Mouse (Mus musculus) ZHBTc4 (cell line): ENCODE results near the gene Vps37b.

Source experiments
- DNase-seq: peaks from one replicate; pipeline ENCODE4 v3.0.0-alpha.2; 2011; ENCODE audit warnings: low read depth, low spot score

Vps37b gene

GRCm38 (mm10) chr5:124022365-124022764 is 9.7 kb downstream of the Vps37b start:
- no peak for DNase-seq

DNA sequence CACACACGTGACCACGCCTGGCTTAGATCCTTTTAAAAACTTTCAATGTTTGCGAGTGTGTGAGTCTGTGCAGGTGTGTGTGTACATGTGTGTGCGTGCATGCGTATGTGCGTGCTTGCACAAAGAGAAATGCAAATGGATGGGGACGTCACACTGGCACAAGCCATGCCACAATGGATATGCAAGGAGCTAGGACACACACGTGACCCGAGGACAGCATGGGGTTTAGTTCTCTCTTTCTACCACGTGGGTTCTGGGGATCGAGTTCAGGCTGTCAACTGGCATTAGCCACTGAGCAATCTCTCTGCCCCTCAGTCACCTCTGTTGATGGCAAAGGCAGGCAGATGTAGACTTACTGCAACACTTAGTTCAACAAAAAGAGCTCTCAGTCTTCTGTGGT is 10.4 kb downstream of the Vps37b start:
- no peak for DNase-seq

DNA sequence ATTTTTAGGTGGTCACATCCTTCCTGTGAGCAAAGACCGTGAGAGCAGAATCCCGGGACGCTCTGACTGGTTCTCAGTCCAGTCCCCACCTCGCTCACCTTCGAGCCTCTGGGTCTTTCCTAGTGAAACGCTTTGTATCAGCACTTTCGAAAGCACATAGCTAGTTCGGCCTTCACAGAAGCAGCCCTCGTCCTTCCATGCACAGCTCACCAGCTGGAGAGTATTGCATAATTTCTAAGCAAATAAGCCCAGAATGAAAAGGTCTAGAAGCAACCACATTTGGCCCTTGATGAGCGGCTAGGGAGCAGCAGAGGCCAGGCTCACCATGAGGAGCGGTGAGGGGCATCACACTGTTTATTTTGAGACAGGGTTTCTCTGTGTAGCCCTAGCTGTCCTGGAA is 10.9 kb downstream of the Vps37b start:
- DNase-seq = no peak

GRCm38 (mm10) chr5:124019348-124020216 is 12.5 kb downstream of the Vps37b start:
- no peak for DNase-seq

- no peak for DNase-seq
These were observed 13.4 kb downstream of the Vps37b start for GRCm38 (mm10) chr5:124018651-124019050.

DNA sequence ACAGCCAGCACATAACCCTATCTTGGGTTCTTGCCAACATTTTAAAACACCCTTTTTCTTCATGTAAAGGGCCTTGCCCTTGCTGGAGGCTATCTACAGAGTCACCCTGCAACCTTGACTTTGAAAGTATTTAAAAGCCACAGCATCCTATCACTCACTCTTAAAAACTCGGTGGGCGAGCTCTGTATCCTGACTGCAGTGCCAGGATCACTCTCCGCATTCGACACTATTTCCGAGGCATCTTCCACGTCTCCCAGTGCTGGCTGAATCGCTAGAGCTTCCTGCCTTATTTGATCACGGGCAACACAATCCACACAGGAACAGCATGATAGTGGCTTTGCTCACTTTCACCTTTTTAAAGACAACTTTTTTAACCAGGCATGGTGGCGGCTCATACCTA is 14.1 kb downstream of the Vps37b start:
- no peak for DNase-seq

DNA sequence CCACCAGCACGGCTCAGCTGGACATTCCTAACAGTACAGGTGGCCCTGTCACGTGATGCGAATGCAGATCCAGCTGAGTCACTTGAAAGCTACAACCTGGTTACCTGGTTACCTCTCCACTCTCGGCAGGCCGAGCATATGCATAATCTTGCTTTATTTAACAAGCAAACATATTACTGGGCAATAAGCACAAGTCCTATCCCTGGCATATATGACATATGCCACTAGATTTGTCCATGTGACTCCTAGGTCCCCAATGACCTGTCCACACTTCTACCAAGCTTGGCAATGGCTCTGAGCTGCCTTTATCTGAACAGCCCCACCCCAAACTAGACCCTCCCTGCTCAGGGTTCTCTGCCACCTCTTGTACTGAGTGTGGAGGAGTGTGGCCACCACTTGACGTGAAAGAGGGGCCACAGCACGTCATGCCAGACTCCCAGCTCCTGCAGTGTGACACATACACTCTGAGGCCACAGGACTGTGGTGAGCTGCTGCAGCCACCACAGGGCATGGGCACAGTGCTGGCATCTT is 15.7 kb downstream of the Vps37b start:
- no peak for DNase-seq

DNA sequence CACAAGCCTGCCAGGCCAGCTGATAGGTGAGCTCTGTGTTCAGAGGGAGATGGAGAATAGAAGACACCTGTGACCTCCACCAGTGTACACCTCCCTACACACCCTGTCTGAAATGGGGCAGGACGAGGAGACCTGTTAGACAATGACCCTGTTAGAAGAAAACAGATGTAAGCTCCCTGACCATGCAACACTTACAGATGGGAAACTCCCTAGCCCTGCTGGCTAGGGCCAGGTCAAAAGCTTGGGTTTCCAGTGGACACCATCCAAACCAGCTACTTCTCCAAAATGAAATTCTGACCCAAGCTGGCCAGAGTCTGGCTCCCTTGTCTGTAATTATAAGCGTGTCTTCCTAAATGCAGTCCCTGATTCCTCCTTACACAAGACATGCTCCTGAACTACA is 16.3 kb downstream of the Vps37b start:
- no peak for DNase-seq

DNA sequence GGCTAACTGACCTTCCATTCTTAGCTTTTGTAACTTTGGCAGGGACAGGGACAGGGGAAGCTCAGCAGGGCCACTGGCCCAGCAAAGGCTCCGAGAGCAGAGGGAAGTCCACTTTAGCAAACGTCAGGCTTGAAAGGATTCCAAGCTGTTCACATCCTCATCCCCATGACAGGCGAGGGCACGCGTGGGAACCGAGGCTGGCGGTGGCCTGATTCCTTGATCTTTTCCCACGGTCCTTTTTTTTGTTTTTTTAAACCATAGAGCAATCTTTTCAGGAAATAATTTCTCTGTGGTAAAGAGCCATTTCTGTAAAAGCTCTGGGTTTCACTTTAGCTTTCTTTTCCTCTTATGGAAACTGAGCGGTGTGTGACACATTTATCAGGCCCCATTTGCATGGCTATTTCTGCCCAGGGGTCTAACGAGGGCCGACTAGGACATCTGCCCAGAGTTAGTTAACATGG is 17.2 kb downstream of the Vps37b start:
- DNase-seq = no peak

DNA sequence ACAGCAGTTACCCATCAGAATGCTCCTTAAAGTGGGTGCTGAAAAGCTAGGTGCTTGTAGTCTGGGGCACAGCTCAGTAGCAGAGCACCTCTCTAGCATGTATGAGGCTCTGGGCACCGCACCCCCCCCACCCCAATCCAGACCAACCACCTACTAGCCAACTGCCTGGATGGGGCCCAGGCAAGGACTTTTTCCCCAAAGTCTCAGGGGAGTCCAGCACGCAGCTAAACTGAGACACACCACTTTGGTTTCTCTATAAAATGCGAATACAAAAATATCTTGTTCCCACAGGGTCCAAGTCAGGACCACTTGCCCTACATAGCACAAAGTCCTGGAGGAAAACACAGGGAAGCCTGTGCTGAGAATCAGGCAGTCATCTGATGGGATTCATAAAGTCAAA is 17.9 kb downstream of the Vps37b start:
- no peak for DNase-seq

DNA sequence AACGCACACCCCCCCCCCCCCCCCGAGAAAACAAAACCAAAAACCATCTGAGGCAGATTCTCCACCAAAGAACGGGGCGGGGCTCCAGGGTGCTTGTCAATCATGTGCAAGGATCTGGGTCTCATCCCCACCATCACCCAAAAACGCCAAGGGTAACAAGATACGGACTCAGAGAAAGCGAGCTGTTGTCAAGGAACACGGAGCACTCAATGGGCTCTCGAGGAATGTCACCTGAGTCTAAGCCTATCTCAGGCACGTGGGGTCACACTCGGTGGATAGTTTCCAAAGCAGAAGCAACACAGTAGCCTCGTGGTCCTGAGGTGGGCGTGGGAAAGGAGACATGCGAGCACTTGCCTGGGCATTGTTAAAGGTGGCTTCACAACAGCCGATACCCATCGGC is 18.3 kb downstream of the Vps37b start:
- no peak for DNase-seq

GRCm38 (mm10) chr5:124012885-124013284 is 19.2 kb downstream of the Vps37b start:
- DNase-seq = no peak

- DNase-seq = no peak
These were observed 20.1 kb downstream of the Vps37b start for GRCm38 (mm10) chr5:124011927-124012326.

- peak; percentile 29 for DNase-seq
These were observed 21.0 kb downstream of the Vps37b start for GRCm38 (mm10) chr5:124010910-124011655.

DNA sequence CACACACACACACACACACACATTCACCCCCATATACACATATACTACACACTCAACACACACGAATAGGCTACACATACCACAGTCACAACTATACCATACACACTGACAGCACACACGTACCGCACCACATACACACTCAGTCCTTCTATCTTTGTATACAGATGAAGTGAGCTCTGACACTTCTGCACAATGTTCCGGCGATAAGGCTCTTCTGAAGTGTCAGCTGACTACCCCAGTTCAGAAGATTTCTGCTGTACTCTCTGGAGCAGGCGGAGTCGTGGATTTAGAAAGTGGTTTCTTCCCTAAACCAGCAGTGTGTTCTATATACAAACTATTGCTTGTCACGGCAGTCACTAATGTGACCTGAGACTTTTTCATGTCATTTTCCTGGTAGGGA is 22.0 kb downstream of the Vps37b start:
- no peak for DNase-seq

DNA sequence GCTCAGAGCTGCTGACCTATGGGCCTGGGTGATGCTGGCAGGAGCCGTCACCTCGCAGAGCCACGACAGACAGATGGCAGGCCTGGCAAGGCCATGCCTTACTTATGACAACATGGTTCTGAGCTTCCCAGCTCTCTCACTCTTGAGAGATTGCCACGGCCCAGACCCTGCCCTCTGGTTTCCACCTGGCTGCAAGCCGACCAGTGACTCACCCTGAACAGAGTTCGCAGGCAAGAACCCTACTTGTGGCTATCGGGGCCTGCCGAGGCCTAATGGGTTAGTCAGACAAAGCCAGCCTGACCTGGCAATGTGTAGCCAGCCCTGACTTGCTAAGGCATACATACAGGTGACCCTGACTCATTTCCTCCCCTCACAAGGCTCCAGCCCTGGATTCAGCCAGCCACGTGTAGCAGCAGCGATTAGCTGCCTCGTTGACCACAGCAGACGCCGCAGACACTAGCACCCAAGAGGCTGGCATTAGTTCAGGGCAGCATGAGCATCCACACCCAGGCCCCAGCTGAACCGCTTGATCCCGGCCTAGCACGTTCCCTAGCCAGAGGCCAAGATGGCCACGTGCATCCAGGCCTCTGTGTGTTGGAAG is 25.1 kb downstream of the Vps37b start:
- DNase-seq = no peak

DNA sequence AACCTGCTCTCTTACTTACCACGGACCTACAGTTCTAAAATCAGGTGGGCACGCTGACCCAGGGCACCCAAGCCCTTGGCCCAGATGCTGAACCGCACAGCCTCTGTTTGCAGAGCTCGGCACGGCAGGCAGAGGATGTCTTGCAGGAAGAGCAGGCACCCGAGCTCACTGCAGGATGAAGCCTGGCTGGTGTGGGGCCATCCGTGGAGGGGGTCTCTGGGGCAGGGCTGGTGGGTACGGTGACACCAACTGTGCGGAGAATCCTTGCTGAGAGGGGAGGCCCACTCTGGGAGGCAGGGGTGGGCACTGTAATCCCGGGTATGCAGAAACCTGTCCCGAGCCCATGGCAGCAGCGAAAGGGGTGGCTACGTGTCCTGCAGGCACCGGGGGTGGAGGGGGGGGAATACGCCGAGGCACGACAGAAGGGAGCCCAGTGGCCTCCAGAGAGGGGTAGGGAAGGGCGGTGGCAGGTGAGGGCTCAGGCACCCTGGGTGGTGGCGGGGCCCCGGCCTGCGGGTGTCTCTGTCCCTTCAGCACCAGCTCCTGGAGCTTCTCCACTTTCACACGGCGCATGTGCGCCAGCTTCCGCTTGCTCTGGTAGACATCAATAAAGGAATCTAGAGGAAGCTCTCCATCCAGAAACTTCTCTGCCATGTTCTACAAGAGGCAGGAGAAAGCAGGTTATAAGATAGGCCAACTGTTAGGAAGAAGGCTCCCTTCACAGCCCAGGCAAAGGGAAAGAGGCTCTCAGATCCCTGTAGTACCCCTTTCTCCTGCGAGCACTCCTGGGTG is 25.8 kb downstream of the Vps37b start:
- peak; percentile 61 for DNase-seq

DNA sequence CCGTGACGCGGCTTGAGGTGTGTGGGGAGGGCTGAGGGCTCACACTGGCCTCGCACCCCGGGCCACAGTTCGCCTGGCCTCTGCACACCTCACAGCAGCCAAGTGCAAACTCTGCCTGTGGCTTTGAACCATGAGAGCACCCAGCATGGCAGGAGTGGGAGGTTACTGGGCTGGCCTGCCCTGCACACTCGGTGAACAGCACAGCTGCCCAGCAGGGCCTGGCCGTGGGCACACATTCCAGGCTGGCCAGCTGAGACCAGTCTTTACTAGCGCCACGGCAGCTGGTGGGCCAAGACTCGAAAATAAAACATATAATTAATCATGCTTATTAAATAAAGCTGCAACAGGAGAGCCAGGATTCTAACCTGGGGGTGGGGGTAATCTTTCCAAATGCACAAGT is 26.5 kb downstream of the Vps37b start:
- no peak for DNase-seq

DNA sequence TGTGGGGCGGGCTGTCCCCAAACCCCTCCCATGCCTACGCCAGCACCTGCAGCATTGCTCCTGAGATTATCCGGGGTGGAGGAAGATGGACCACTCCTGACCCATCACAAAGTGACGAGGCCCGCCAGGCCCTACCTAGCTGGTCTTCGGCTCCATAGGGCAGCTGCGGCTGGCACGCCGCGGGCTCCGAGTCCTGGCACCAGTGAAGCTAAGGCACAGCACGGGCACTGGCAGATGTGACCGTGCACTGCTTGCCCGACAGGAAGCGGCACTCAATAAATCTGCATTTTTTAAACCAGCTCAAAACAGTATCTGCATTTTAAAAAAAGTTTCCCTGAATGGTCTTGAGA is 26.9 kb downstream of the Vps37b start:
- no peak for DNase-seq

DNA sequence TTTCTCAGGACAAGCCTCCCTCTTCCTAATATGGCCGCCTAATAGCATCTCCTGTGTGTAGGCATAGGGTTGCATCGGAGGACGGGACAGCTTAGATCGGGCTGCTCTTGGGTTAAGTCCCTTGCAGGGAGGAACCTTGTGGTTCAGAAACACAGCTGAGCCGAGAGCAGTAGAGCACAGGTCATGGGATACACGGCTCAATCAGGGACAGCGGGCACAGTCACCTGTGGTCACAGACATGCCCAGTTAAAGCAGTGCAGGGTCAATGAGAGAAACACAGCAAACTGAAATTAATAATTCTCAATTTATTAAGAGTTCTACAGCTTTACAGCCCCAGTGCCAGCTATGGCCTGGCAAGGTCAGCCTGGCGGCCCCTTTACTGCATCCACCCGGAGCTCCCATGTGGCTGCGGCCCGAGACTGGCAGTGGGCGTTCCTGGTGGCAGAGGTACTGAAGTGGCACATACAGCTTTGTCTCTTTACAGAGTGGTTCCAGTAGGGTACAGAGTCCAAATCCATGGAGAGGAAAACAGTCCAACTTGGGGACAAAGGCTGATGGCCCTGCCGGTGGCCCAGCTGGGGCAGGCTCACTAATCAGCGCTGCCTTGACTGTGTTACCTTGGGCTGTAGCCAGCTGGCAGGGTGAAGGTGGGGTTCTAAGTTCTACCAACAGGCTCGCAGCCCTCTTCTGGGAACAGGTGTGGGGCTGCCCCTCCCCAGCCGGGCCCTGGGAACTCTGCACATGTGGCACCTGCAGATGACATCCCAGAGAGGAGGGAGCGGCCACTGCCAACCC is 27.5 kb downstream of the Vps37b start:
- DNase-seq = no peak

DNA sequence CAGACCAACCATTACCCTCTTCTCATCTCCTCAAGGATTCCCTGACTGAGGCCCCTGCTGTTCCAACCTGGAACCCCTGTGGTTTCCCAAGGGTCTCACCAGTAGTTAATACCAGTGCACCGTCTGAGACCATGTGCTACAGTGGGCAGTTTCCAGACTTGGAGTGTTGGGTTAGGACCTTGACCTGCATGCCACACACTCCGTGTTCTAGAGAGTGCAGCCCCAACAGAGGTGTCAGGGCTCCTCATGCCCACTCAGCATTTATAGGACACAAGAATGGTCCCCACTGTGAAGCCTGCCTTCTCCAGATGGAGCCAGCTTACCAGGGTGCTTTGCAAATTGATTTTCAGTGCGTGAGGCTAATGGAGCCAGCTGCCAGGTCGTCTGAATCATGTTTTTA is 28.7 kb downstream of the Vps37b start:
- DNase-seq = no peak
